Mouse (Mus musculus) intestine, embryonic 16.5 days (tissue): ENCODE data around the gene Mvk. TPM values are rescaled to one million over a fixed set of nuclear protein-coding genes. Genes with fewer than 3 reads are reported as not detected.

ENCODE experiments used
- ATAC-seq: fragments of 200-750 bp; cut with Nextera tagmentation; 2 replicates; pipeline ENCODE4 v1.8.0; 2017; ENCODE audit warnings: moderate TSS enrichment, moderate library complexity
- H3K27ac ChIP-seq: fragments of 300-500 bp; sonication (generic); 2 replicates; pipeline ENCODE4 v1.5.1; 2014; ENCODE audit warnings: mild to moderate bottlenecking, low read length
- H3K27me3 ChIP-seq: fragments of 300-500 bp; sonication (generic); replicated peaks from 2 replicates; pipeline ENCODE4 v1.6.1; 2014; ENCODE audit warnings: low read length, control low read depth, mixed read lengths; ENCODE audit not compliant: control insufficient read depth, insufficient read depth
- H3K36me3 ChIP-seq: fragments of 300-500 bp; sonication (generic); 2 replicates; pipeline ENCODE4 v1.6.1; 2014; ENCODE audit warnings: low read length, control low read depth; ENCODE audit not compliant: control insufficient read depth, insufficient read depth
- H3K4me1 ChIP-seq: fragments of 300-500 bp; sonication (generic); 2 replicates; pipeline ENCODE4 v1.6.1; 2014; ENCODE audit warnings: low read length, control low read depth, mixed read lengths; ENCODE audit not compliant: control insufficient read depth, insufficient read depth
- H3K4me2 ChIP-seq: fragments of 300-500 bp; sonication (generic); 2 replicates; pipeline ENCODE4 v1.6.1; 2014; ENCODE audit warnings: low read depth, low read length, control low read depth
- H3K4me3 ChIP-seq: fragments of 300-500 bp; sonication (generic); 2 replicates; pipeline ENCODE4 v1.5.1; 2014; ENCODE audit warnings: mild to moderate bottlenecking, low read length
- H3K9ac ChIP-seq: fragments of 300-500 bp; sonication (generic); 2 replicates; pipeline ENCODE4 v1.6.1; 2014; ENCODE audit warnings: low read depth, low read length
- H3K9me3 ChIP-seq: fragments of 300-500 bp; sonication (generic); 2 replicates; pipeline ENCODE4 v1.6.1; 2016; ENCODE audit warnings: low read length, control low read depth; ENCODE audit not compliant: control insufficient read depth
- WGBS: fragments of 180-500 bp; shearing (Covaris S2); extraction: QIAGEN DNeasy Blood & Tissue Kit; methylation state at CpG from one replicate; pipeline ENCODE4 v1.1.7; 2014; 5-methylcytosine and 5-hydroxymethylcytosine counted together
- polyA plus RNA-seq: library from polyadenylated mRNA; unstranded; fragments of >200 nt; fragmentation: Nextera tagmentation; extraction: Ambion mirVana; gene quantifications from 2 replicates; pipeline ENCODE4 v1.2.1, GENCODE M21; 2015

The Mvk gene
- polyA plus RNA-seq, 1 experiment from 2014 or later, result 61.7 TPM

DNA sequence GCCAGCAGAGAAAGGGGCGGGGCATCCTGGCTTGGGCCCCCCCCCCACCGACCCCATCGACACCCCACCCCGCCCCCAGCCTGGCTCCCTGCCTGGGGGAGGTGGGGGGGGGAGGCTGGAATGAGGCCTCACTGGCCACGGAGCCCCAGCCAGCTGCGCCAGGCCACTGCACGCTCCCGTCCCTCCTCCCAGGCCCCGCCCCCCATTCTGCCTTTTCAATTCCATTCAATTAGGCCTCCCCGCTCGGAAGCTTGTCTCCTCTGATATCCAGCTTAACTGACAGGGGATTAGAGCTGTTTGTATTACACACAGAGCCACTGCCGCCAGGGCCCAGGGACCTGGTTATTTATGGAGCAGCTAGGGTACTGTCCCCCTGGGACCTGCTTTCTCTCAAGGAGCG is 23.4 kb downstream of the Mvk start:
- H3K27ac ChIP-seq, result peak overlapping the region; percentile 80
- H3K4me1 ChIP-seq, result peaks cover 26% of the 10 kb centered on the region
- 2% methylated on average over 11 of the region's 13 CpGs for WGBS
- peak; percentile 85 for ATAC-seq
- peak overlapping the region; percentile 37 for H3K4me3 ChIP-seq
- no peaks in the 10 kb centered on the region for H3K27me3 ChIP-seq
- H3K4me2 ChIP-seq, result peak overlapping the region; percentile 67
- peak overlapping the region; percentile 58 for H3K9ac ChIP-seq
- no peaks in the 10 kb centered on the region for H3K9me3 ChIP-seq
- H3K36me3 ChIP-seq, result no peaks in the 10 kb centered on the region

- Histone ChIP-seq H3K4me1 (peaks cover 26% of the 10 kb centered on the region), H3K27ac (peak overlapping the region; percentile 80), H3K27me3 (no peaks in the 10 kb centered on the region), H3K4me2 (peak overlapping the region; percentile 67; the same call in 1 of the 2 replicates), H3K36me3 (no peaks in the 10 kb centered on the region), H3K4me3 (no peak overlapping the region), H3K9ac (peak overlapping the region; percentile 58; the same call in 1 of the 2 replicates), H3K9me3 (no peaks in the 10 kb centered on the region)
- 60% methylated on average over 4 of the region's 4 CpGs for WGBS
- 0 out of 2 replicates have a peak, but pooled peaks have one; percentile 28 for ATAC-seq
These were observed 23.9 kb downstream of the Mvk start for GRCm38 (mm10) chr5:114468007-114468406.

GRCm38 (mm10) chr5:114470359-114470758 is 26.3 kb downstream of the Mvk start:
- no peaks in the 10 kb centered on the region for H3K27me3 ChIP-seq
- no peak overlapping the region for H3K4me3 ChIP-seq
- H3K4me1 ChIP-seq, result peaks cover 19% of the 10 kb centered on the region
- H3K9ac ChIP-seq, result no peak overlapping the region
- no peaks in the 10 kb centered on the region for H3K9me3 ChIP-seq
- H3K27ac ChIP-seq, result no peak overlapping the region; the same call in 1 of the 2 replicates
- H3K36me3 ChIP-seq, result no peaks in the 10 kb centered on the region
- H3K4me2 ChIP-seq, result no peak overlapping the region
- 62% methylated on average over 3 of the region's 3 CpGs for WGBS
- ATAC-seq, result no peak

- Histone ChIP-seq H3K36me3 (no peaks in the 10 kb centered on the region), H3K4me2 (no peak overlapping the region), H3K9ac (no peak overlapping the region; the same call in 1 of the 2 replicates), H3K9me3 (no peaks in the 10 kb centered on the region), H3K4me1 (no peaks in the 10 kb centered on the region), H3K4me3 (no peak overlapping the region), H3K27ac (no peak overlapping the region), H3K27me3 (no peaks in the 10 kb centered on the region)
- WGBS, result 49% methylated on average over 35 of the region's 35 CpGs
- ATAC-seq, result no peak
These were observed 30.8 kb downstream of the Mvk start for GRCm38 (mm10) chr5:114474741-114475491.

DNA sequence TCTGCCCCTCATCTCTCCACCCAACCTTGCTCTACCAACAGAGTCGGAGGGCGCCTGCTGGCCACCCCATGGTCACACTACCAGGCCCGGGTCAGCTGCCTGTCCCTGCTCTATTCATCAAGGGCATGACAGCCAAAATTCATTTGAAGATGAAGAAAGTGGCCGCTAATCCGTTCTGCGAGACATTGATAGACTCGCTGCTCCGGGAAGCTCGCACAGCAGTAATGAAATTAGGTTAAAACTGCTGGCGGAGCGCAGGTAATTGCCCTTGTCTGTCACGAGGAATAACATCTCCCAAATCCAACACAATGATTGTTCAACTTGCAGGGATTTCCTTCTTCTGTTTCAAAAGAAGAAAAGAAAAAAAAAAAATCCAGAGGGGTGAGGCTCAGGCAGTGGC is 34.2 kb downstream of the Mvk start:
- Histone ChIP-seq H3K36me3 (no peaks in the 10 kb centered on the region), H3K9ac (no peak overlapping the region), H3K4me3 (no peak overlapping the region), H3K4me1 (0 out of 2 replicates have a peak, but pooled peaks cover 2% of the 10 kb centered on the region), H3K4me2 (no peak overlapping the region), H3K27ac (no peak overlapping the region), H3K9me3 (no peaks in the 10 kb centered on the region), H3K27me3 (no peaks in the 10 kb centered on the region)
- WGBS, result 77% methylated on average over 12 of the region's 12 CpGs
- ATAC-seq, result no peak

DNA sequence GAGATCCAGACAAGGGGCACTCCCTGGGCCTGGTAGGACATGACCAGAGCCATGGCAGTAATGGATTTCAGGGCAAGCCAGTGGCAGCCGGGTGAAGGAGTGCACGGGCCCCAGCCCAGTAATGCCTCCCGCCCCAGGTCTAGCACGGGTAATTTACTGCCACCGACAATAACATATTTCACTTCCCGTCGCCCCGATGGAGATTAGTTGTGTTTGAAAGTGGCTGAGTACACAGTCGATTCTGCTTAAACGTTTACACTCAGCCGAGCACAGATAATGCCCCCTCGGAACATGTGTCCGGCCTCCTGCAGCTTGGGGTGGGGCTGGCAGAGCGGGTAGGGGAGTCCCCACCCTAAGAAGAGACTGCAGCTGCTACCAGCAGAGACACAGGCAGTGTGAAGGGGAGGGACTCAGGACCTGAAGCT is 38.5 kb downstream of the Mvk start:
- peak; percentile 82 for ATAC-seq
- Histone ChIP-seq H3K4me2 (peak overlapping the region; percentile 31; the same call in 1 of the 2 replicates), H3K27ac (no peak overlapping the region), H3K9me3 (no peaks in the 10 kb centered on the region), H3K4me3 (no peak overlapping the region), H3K27me3 (no peaks in the 10 kb centered on the region), H3K9ac (peak overlapping the region; percentile 39; the same call in 1 of the 2 replicates), H3K4me1 (0 out of 2 replicates have a peak, but pooled peaks cover 2% of the 10 kb centered on the region), H3K36me3 (no peaks in the 10 kb centered on the region)
- 5% methylated on average over 14 of the region's 14 CpGs for WGBS

- H3K4me2 ChIP-seq, result no peak overlapping the region
- ATAC-seq, result no peak
- no peak overlapping the region for H3K4me3 ChIP-seq
- H3K9me3 ChIP-seq, result no peaks in the 10 kb centered on the region
- no peaks in the 10 kb centered on the region for H3K36me3 ChIP-seq
- no peaks in the 10 kb centered on the region for H3K27me3 ChIP-seq
- 0 out of 2 replicates have a peak, but pooled peaks cover 9% of the 10 kb centered on the region for H3K4me1 ChIP-seq
- 86% methylated on average over 14 of the region's 14 CpGs for WGBS
- H3K9ac ChIP-seq, result no peak overlapping the region
- H3K27ac ChIP-seq, result no peak overlapping the region
These were observed 41.6 kb downstream of the Mvk start for GRCm38 (mm10) chr5:114485685-114486084.

DNA sequence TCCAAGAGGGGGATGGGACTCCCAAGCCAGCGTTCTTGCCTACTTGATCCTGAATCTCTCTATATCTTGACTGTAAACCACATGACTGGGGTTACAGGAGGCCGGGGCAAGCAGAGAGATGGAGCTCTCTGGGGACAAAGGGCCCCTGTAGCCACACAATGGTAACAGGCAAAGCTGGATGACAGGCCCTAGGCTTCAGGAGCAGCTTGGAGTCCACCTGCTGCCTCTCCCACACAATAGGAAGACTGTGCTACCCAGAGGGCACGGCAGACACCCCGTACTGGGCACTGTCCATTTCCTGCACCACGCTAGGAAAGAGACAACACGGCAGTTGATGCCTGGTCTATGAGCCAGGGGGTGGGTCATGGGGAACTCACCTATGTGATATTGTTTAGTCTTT is 45.5 kb downstream of the Mvk start:
- no peak overlapping the region for H3K9ac ChIP-seq
- H3K4me1 ChIP-seq, result 0 out of 2 replicates have a peak, but pooled peaks cover 6% of the 10 kb centered on the region
- WGBS, result 83% methylated on average over 6 of the region's 6 CpGs
- H3K36me3 ChIP-seq, result no peaks in the 10 kb centered on the region
- no peak overlapping the region for H3K4me2 ChIP-seq
- no peak for ATAC-seq
- no peaks in the 10 kb centered on the region for H3K27me3 ChIP-seq
- no peak overlapping the region for H3K4me3 ChIP-seq
- H3K9me3 ChIP-seq, result no peaks in the 10 kb centered on the region
- H3K27ac ChIP-seq, result no peak overlapping the region

DNA sequence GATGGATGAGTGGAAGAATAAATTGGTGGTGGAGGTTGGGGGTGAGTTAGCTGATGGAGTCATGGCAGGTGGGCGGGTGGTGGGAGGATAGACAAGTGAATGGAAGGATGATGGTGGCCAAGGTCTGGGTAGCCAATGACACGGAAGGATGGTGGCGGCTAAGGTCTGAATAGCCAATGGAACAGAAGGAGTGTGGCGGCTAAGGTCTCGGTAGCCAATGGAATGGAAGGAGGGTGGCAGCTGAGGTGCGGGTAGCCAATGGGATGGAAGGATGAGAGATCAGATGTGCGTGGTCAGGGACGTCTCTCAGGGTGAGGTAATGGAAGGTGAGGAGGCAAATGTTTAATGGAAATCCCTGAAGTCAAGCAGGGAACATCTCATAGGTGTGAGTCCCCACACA is 46.2 kb downstream of the Mvk start:
- H3K36me3 ChIP-seq, result no peaks in the 10 kb centered on the region
- H3K27me3 ChIP-seq, result no peaks in the 10 kb centered on the region
- no peak overlapping the region for H3K9ac ChIP-seq
- H3K4me1 ChIP-seq, result 0 out of 2 replicates have a peak, but pooled peaks cover 6% of the 10 kb centered on the region
- no peak overlapping the region for H3K27ac ChIP-seq
- 96% methylated on average over 8 of the region's 8 CpGs for WGBS
- no peak overlapping the region for H3K4me3 ChIP-seq
- no peaks in the 10 kb centered on the region for H3K9me3 ChIP-seq
- ATAC-seq, result no peak
- no peak overlapping the region for H3K4me2 ChIP-seq
